Comparison of ENCODE assay signal across 9 mouse cellular contexts in the genomic region with DNA sequence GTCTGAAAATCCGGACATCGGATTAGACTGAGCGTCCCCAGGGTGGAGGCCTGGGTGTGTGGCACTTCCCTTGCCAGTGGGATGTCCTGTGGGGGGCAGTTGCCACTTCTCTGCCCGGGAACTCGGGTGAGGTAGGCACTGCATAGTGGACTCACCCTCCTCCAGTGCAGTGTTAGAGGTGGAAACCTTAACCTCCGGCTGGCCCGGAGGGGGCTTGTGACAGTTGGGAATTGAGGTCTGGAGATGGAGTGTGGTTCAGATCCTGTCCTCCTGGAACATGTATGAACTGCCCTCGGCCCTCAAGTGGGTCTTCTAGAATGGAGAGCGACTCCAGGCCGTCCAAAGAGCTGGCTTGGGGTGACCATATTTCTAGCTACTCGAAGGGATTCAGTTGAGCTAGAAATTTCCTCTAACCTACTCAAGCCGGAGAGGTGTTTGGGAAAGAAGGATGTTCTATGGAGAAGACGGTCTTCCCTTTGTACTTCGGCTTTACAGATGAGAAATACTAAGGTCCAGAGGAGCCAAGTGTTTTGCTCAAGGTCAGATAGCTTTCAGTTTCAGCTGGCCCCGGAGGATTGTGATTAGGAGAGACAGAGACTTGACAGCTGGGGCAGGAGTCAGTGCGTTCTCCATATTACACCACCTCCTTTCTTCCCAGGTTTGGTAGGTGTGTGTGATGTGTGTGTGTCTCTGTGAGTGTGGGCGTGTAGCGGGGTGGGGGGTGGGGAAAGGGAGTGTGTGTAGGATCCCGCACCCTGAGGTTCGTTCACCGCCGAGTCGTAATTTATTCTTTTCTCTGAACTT. TPM values are rescaled to one million over a fixed set of nuclear protein-coding genes. Genes with fewer than 3 reads are reported as not detected.
DNase-seq lines count a peak whose midpoint lies in the region; ATAC-seq and TF ChIP-seq lines count a peak whose summit lies in the region.
"Had no signal": no experiment of that assay in that cellular context is flagged by ENCODE, and none has a peak within 500 bp of the region (broad histone marks: within the 10 kb centered on the region; RNA-seq: fewer than 3 reads in every experiment).

No protein-coding gene starts in this region.

- H3K9me3 ChIP-seq in embryonic facial prominence, embryonic 12.5 days = no peaks in the 10 kb centered on the region
- H3K9me3 ChIP-seq in hindbrain, postnatal 0 days (ENCODE audit: low read length) = no peaks in the 10 kb centered on the region
- H3K9me3 ChIP-seq in lung, embryonic 15.5 days = no peaks in the 10 kb centered on the region
- no peaks in the 10 kb centered on the region for H3K9me3 ChIP-seq in stomach, embryonic 16.5 days (replicated peaks; ENCODE audit: control insufficient read depth, low read length)

- WGBS in liver, adult 2 months = 4% methylated on average over 23 of the region's 23 CpGs
- 2% methylated on average over 23 of the region's 23 CpGs for WGBS in embryonic facial prominence, embryonic 12.5 days
- 5% methylated on average over 23 of the region's 23 CpGs for WGBS in hindbrain, postnatal 0 days
- under 1% methylated on average over 23 of the region's 23 CpGs for WGBS in lung, embryonic 15.5 days
- WGBS in stomach, embryonic 16.5 days = 3% methylated on average over 23 of the region's 23 CpGs

- peak overlapping the region; percentile 91 for H3K4me2 ChIP-seq in embryonic facial prominence, embryonic 12.5 days (replicated peaks)
- H3K4me2 ChIP-seq in hindbrain, postnatal 0 days (ENCODE audit: low read depth, low read length) = peak overlapping the region; percentile 93
- peak overlapping the region; percentile 95 for H3K4me2 ChIP-seq in lung, embryonic 15.5 days
- H3K4me2 ChIP-seq in stomach, embryonic 16.5 days (ENCODE audit: low read depth, low read length) = peak overlapping the region; percentile 89

- H3K79me2 ChIP-seq in liver, adult 2 months (ENCODE audit: control insufficient read depth, insufficient read depth, low read length) = peaks cover 21% of the 10 kb centered on the region; the same call in 1 of the 2 replicates

- H3K27me3 ChIP-seq in liver, adult 2 months (ENCODE audit: control insufficient read depth, insufficient read depth, low read length) = no peaks in the 10 kb centered on the region
- no peaks in the 10 kb centered on the region for H3K27me3 ChIP-seq in embryonic facial prominence, embryonic 12.5 days
- no peaks in the 10 kb centered on the region for H3K27me3 ChIP-seq in hindbrain, postnatal 0 days (ENCODE audit: insufficient read depth, low read length)
- no peaks in the 10 kb centered on the region for H3K27me3 ChIP-seq in lung, embryonic 15.5 days
- H3K27me3 ChIP-seq in stomach, embryonic 16.5 days (ENCODE audit: control insufficient read depth, insufficient read depth, low read length) = no peaks in the 10 kb centered on the region

- peaks cover 28% of the 10 kb centered on the region for H3K4me1 ChIP-seq in liver, adult 2 months (ENCODE audit: control insufficient read depth, insufficient read depth, low read length)
- H3K4me1 ChIP-seq in embryonic facial prominence, embryonic 12.5 days = peaks cover 85% of the 10 kb centered on the region
- peaks cover 41% of the 10 kb centered on the region for H3K4me1 ChIP-seq in hindbrain, postnatal 0 days (ENCODE audit: insufficient read depth, low read length)
- H3K4me1 ChIP-seq in lung, embryonic 15.5 days = peaks cover 93% of the 10 kb centered on the region
- peaks cover 64% of the 10 kb centered on the region for H3K4me1 ChIP-seq in stomach, embryonic 16.5 days (ENCODE audit: control insufficient read depth, insufficient read depth, low read length)

- ATAC-seq in embryonic facial prominence, embryonic 12.5 days (ENCODE audit: insufficient number of reproducible peaks, insufficient read depth, low FRiP score, low TSS enrichment) = no peak
- ATAC-seq in hindbrain, postnatal 0 days = peak; percentile 25; the same call in 1 of the 2 replicates
- peak; percentile 9; the same call in 1 of the 2 replicates for ATAC-seq in lung, embryonic 15.5 days (ENCODE audit: borderline replicate concordance, extremely low read depth, low FRiP score, low TSS enrichment)
- ATAC-seq in stomach, embryonic 16.5 days (ENCODE audit: insufficient read depth, low FRiP score) = peak; percentile 9
- ATAC-seq in CD4-positive, CD25-positive, alpha-beta regulatory T cell, adult 4 months = no peak

- DNase-seq in liver, adult 2 months (ENCODE audit: extremely low read depth, low read depth, low spot score) = peak; percentile 61
- no peak for DNase-seq in liver
- no peak for DNase-seq in hindbrain, postnatal 0 days (ENCODE audit: low spot score)
- no peak for DNase-seq in right cerebral cortex, postnatal 4 days

- H3K4me3 ChIP-seq in liver, adult 2 months (ENCODE audit: insufficient read depth, low read depth, low read length) = peak overlapping the region; percentile 45
- H3K4me3 ChIP-seq in embryonic facial prominence, embryonic 12.5 days = peak overlapping the region; percentile 82
- peak overlapping the region; percentile 57 for H3K4me3 ChIP-seq in hindbrain, postnatal 0 days (ENCODE audit: low read length)
- peak overlapping the region; percentile 81 for H3K4me3 ChIP-seq in lung, embryonic 15.5 days
- peak overlapping the region; percentile 88 for H3K4me3 ChIP-seq in stomach, embryonic 16.5 days (replicated peaks; ENCODE audit: low read length)

- peak overlapping the region; percentile 62 for H3K27ac ChIP-seq in liver, adult 2 months (replicated peaks; ENCODE audit: insufficient read depth, low read depth, low read length)
- peak overlapping the region; percentile 99 for H3K27ac ChIP-seq in embryonic facial prominence, embryonic 12.5 days
- no peak overlapping the region; the same call in 1 of the 2 replicates for H3K27ac ChIP-seq in hindbrain, postnatal 0 days
- peak overlapping the region; percentile 94 for H3K27ac ChIP-seq in lung, embryonic 15.5 days
- H3K27ac ChIP-seq in stomach, embryonic 16.5 days (ENCODE audit: low read length) = peak overlapping the region; percentile 96

- no peak for TF ChIP-seq CTCF in liver, adult 2 months (IDR thresholded peaks at IDR 0.05; ENCODE audit: low read depth, low read length)
- TF ChIP-seq CTCF in hindbrain, postnatal 0 days (IDR thresholded peaks at IDR 0.05; ENCODE audit: low read depth) = no peak

- H3K36me3 ChIP-seq in liver, adult 2 months (ENCODE audit: control insufficient read depth, insufficient read depth, low read length) = no peaks in the 10 kb centered on the region
- no peaks in the 10 kb centered on the region for H3K36me3 ChIP-seq in embryonic facial prominence, embryonic 12.5 days
- H3K36me3 ChIP-seq in hindbrain, postnatal 0 days (ENCODE audit: insufficient read depth, low read length) = no peaks in the 10 kb centered on the region
- no peaks in the 10 kb centered on the region for H3K36me3 ChIP-seq in lung, embryonic 15.5 days
- H3K36me3 ChIP-seq in stomach, embryonic 16.5 days (ENCODE audit: control insufficient read depth, insufficient read depth, low read length) = no peaks in the 10 kb centered on the region

- H3K9ac ChIP-seq in liver, adult 2 months (ENCODE audit: low read depth, low read length) = peak overlapping the region; percentile 59
- H3K9ac ChIP-seq in embryonic facial prominence, embryonic 12.5 days = peak overlapping the region; percentile 61
- peak overlapping the region; percentile 40; the same call in 1 of the 2 replicates for H3K9ac ChIP-seq in hindbrain, postnatal 0 days (replicated peaks; ENCODE audit: low read length)
- H3K9ac ChIP-seq in lung, embryonic 15.5 days = peak overlapping the region; percentile 87
- peak overlapping the region; percentile 76 for H3K9ac ChIP-seq in stomach, embryonic 16.5 days (ENCODE audit: low read length)

- TF ChIP-seq POLR2A in liver, adult 2 months (IDR thresholded peaks at IDR 0.05; ENCODE audit: extremely low read depth, insufficient read depth, low read length) = no peak

RNA-seq across cellular contexts. Expression of gene Rara, which starts 9.2 kb away (rescaled TPM):
- total RNA-seq in liver, adult 2 months (2014; rRNA removed) = 3.7 and 4.5 TPM in 2 replicates
- polyA plus RNA-seq in liver, adult 2 months (2012; rRNA removed) = 14.1 and 14.6 TPM in 2 replicates
- polyA plus RNA-seq in embryonic facial prominence, embryonic 12.5 days (2016; fragmentation: Nextera tagmentation; extraction: Ambion mirVana) = 48.8 and 49.2 TPM in 2 replicates
- total RNA-seq in hindbrain, postnatal 0 days (2014; rRNA removed) = 16.9 and 19.2 TPM in 2 replicates
- 8.1 and 9.5 TPM in 2 replicates for polyA plus RNA-seq in hindbrain, postnatal 0 days (2015; fragmentation: Nextera tagmentation; extraction: Ambion mirVana)
- 36.5 and 38.4 TPM in 2 replicates for polyA plus RNA-seq in lung, embryonic 15.5 days (2015; fragmentation: Nextera tagmentation; extraction: Ambion mirVana)
- polyA plus RNA-seq in stomach, embryonic 16.5 days (2015; fragmentation: Nextera tagmentation; extraction: Ambion mirVana) = 28.8 and 30.1 TPM in 2 replicates
- polyA plus RNA-seq in CD4-positive, CD25-positive, alpha-beta regulatory T cell, adult 4 months (2017; shearing (Covaris generic)) = 1 to 10 TPM; 8.6 to 8.9 TPM

RNA-seq across cellular contexts. Expression of gene Cdc6, which starts 29.2 kb away (rescaled TPM):
- total RNA-seq in liver, adult 2 months (2014; rRNA removed) = 0.09 and 0.20 TPM in 2 replicates
- 0.07 TPM in 1 of 2 replicates, not detected in the other for polyA plus RNA-seq in liver, adult 2 months (2012; rRNA removed)
- 33.1 and 34.7 TPM in 2 replicates for polyA plus RNA-seq in embryonic facial prominence, embryonic 12.5 days (2016; fragmentation: Nextera tagmentation; extraction: Ambion mirVana)
- total RNA-seq in hindbrain, postnatal 0 days (2014; rRNA removed) = 2.5 and 4.6 TPM in 2 replicates
- polyA plus RNA-seq in hindbrain, postnatal 0 days (2015; fragmentation: Nextera tagmentation; extraction: Ambion mirVana) = 3.0 and 3.4 TPM in 2 replicates
- polyA plus RNA-seq in lung, embryonic 15.5 days (2015; fragmentation: Nextera tagmentation; extraction: Ambion mirVana) = 41.3 and 42.5 TPM in 2 replicates
- polyA plus RNA-seq in stomach, embryonic 16.5 days (2015; fragmentation: Nextera tagmentation; extraction: Ambion mirVana) = 26.9 and 28.1 TPM in 2 replicates
- polyA plus RNA-seq in CD4-positive, CD25-positive, alpha-beta regulatory T cell, adult 4 months (2017; shearing (Covaris generic)) = 1 to 10 TPM; 4.1 to 8.5 TPM

RNA-seq across cellular contexts. Expression of gene Gjd3, which starts 46.0 kb away (rescaled TPM):
- total RNA-seq in liver, adult 2 months (2014; rRNA removed) = not detected in 2 replicates
- 0.11 TPM in 1 of 2 replicates, not detected in the other for polyA plus RNA-seq in liver, adult 2 months (2012; rRNA removed)
- polyA plus RNA-seq in embryonic facial prominence, embryonic 12.5 days (2016; fragmentation: Nextera tagmentation; extraction: Ambion mirVana) = 0.73 and 1.4 TPM in 2 replicates
- 0.75 and 5.0 TPM in 2 replicates for total RNA-seq in hindbrain, postnatal 0 days (2014; rRNA removed)
- polyA plus RNA-seq in hindbrain, postnatal 0 days (2015; fragmentation: Nextera tagmentation; extraction: Ambion mirVana) = 4.8 and 5.9 TPM in 2 replicates
- polyA plus RNA-seq in lung, embryonic 15.5 days (2015; fragmentation: Nextera tagmentation; extraction: Ambion mirVana) = 0.20 and 0.61 TPM in 2 replicates
- 0.44 TPM in 1 of 2 replicates, not detected in the other for polyA plus RNA-seq in stomach, embryonic 16.5 days (2015; fragmentation: Nextera tagmentation; extraction: Ambion mirVana)
- polyA plus RNA-seq in CD4-positive, CD25-positive, alpha-beta regulatory T cell, adult 4 months (2017; shearing (Covaris generic)) = not detected
- total RNA-seq: adrenal gland, adult 18-20 months had no signal

Comparison
In these comparisons a context has a peak if more than half of its experiments do, and no peak if none do; other contexts are left out.
1. ATAC-seq: peak in hindbrain, postnatal 0 days (single experiment), lung, embryonic 15.5 days (single experiment) and stomach, embryonic 16.5 days (single experiment); none in embryonic facial prominence, embryonic 12.5 days (single experiment) and CD4-positive, CD25-positive, alpha-beta regulatory T cell, adult 4 months (single experiment).
2. Peak in every context shown above with its lines, with median percentiles within 50 percentile points of each other: H3K4me3 ChIP-seq, H3K9ac ChIP-seq and H3K4me2 ChIP-seq.